Mouse (Mus musculus) MEL (cell line): ENCODE data around the gene Olfr1106. TPM values are rescaled to one million over a fixed set of nuclear protein-coding genes. Genes with fewer than 3 reads are reported as not detected.

Source experiments
- DNase-seq: peaks from one replicate; pipeline ENCODE4 v3.0.0; 2011; ENCODE audit warnings: low read depth, low spot score
- H3K27ac ChIP-seq: 2 replicates; pipeline ENCODE4 v1.5.1; 2012; ENCODE audit warnings: low read depth, mild to moderate bottlenecking, control low read depth, low read length, moderate library complexity; ENCODE audit not compliant: control insufficient read depth
- H3K27me3 ChIP-seq, 2 experiments: fragments of 150-350 bp in 1 of 2; sonication (generic) in 1 of 2; 2 replicates each; pipeline ENCODE4 v1.6.1; 2012; ENCODE audit warnings: low read length in 2 of 2, mild to moderate bottlenecking in 2 of 2, improper control_type of control experiment in 1 of 2, moderate library complexity in 1 of 2; ENCODE audit not compliant: insufficient read depth in 2 of 2, control insufficient read depth in 1 of 2
- H3K36me3 ChIP-seq, 2 experiments: 2 replicates each; pipeline ENCODE4 v1.6.1; 2012 to 2014; ENCODE audit warnings: low read length in 2 of 2, improper control_type of control experiment in 1 of 2, inconsistent platforms in 1 of 2, mild to moderate bottlenecking in 1 of 2; ENCODE audit not compliant: insufficient read depth in 2 of 2, control insufficient read depth in 1 of 2
- H3K4me1 ChIP-seq, 2 experiments: fragments of 150-350 bp in 1 of 2; sonication (generic) in 1 of 2; 2 replicates each; pipeline ENCODE4 v1.6.1; 2012; ENCODE audit warnings: low read length in 2 of 2, improper control_type of control experiment in 1 of 2, mild to moderate bottlenecking in 1 of 2; ENCODE audit not compliant: insufficient read depth in 2 of 2, control insufficient read depth in 1 of 2
- H3K4me3 ChIP-seq, 2 experiments: fragments of 150-350 bp in 1 of 2; sonication (generic) in 1 of 2; 2 replicates each; pipeline ENCODE4 v1.5.1; 2012; ENCODE audit warnings: low read depth in 2 of 2, low read length in 2 of 2, mild to moderate bottlenecking in 2 of 2, moderate library complexity in 2 of 2, control low read depth in 1 of 2, improper control_type of control experiment in 1 of 2; ENCODE audit not compliant: control insufficient read depth in 1 of 2, insufficient read depth in 1 of 2
- H3K79me2 ChIP-seq: 2 replicates; pipeline ENCODE4 v1.6.1; 2012; ENCODE audit warnings: mild to moderate bottlenecking, low read length, moderate library complexity; ENCODE audit not compliant: control insufficient read depth, poor library complexity, insufficient read depth
- H3K9ac ChIP-seq: 2 replicates; pipeline ENCODE4 v1.6.1; 2012; ENCODE audit warnings: low read depth, mild to moderate bottlenecking, control low read depth, low read length, moderate library complexity; ENCODE audit not compliant: control insufficient read depth, poor library complexity, severe bottlenecking
- H3K9me3 ChIP-seq: fragments of 150-350 bp; sonication (generic); replicated peaks from 2 replicates; pipeline ENCODE4 v1.6.1; 2012; ENCODE audit warnings: mild to moderate bottlenecking, low read length, improper control_type of control experiment, moderate library complexity; ENCODE audit not compliant: insufficient read depth
- BHLHE40 ChIP-seq: IDR thresholded peaks from 2 replicates; pipeline ENCODE4 v1.6.1; 2012; ENCODE audit warnings: low read depth, mild to moderate bottlenecking, inconsistent platforms, low read length, improper control_type of control experiment, borderline replicate concordance
- CHD1 ChIP-seq: IDR thresholded peaks from 2 replicates; pipeline ENCODE4 v1.6.1; 2012; ENCODE audit warnings: low read depth, mild to moderate bottlenecking, inconsistent platforms, low read length, improper control_type of control experiment
- E2F4 ChIP-seq: IDR thresholded peaks from 2 replicates; pipeline ENCODE4 v1.6.1; 2011; ENCODE audit warnings: low read depth, low read length, improper control_type of control experiment, borderline replicate concordance
- ELF1 ChIP-seq: IDR thresholded peaks from 2 replicates; pipeline ENCODE4 v1.6.1; 2014; ENCODE audit warnings: low read depth, mild to moderate bottlenecking, inconsistent platforms, low read length, improper control_type of control experiment, moderate library complexity
- EP300 ChIP-seq, 2 experiments: IDR thresholded peaks; 2 replicates each; pipeline ENCODE4 v1.6.1; 2011; ENCODE audit warnings: improper control_type of control experiment in 2 of 2, low read length in 2 of 2, low read depth in 1 of 2, mild to moderate bottlenecking in 1 of 2
- ETS1 ChIP-seq: IDR thresholded peaks from 2 replicates; pipeline ENCODE4 v1.6.1; 2012; ENCODE audit warnings: low read depth, mild to moderate bottlenecking, inconsistent platforms, low read length, improper control_type of control experiment, moderate library complexity
- GABPA ChIP-seq: IDR thresholded peaks from 2 replicates; pipeline ENCODE4 v1.6.1; 2012; ENCODE audit warnings: low read depth, mild to moderate bottlenecking, inconsistent platforms, low read length, improper control_type of control experiment, moderate library complexity
- GATA1 ChIP-seq: IDR thresholded peaks from 2 replicates; pipeline ENCODE4 v1.6.1; 2011; ENCODE audit warnings: low read depth, low read length, improper control_type of control experiment
- HCFC1 ChIP-seq: IDR thresholded peaks from 2 replicates; pipeline ENCODE4 v1.6.1; 2012; ENCODE audit warnings: low read depth, mild to moderate bottlenecking, inconsistent platforms, low read length, improper control_type of control experiment, moderate library complexity
- JUND ChIP-seq: IDR thresholded peaks from 2 replicates; pipeline ENCODE4 v1.6.1; 2011; ENCODE audit warnings: low read depth, mild to moderate bottlenecking, improper control_type of control experiment, low read length
- KAT2A ChIP-seq: conservative IDR thresholded peaks from 2 replicates; pipeline ENCODE4 v1.6.1; 2012; ENCODE audit warnings: low read depth, low read length, improper control_type of control experiment, inconsistent platforms
- MAZ ChIP-seq: IDR thresholded peaks from 2 replicates; pipeline ENCODE4 v1.6.1; 2012; ENCODE audit warnings: low read depth, mild to moderate bottlenecking, inconsistent platforms, low read length, improper control_type of control experiment
- MEF2A ChIP-seq: IDR thresholded peaks from 2 replicates; pipeline ENCODE4 v1.6.1; 2014; ENCODE audit warnings: low read depth, mild to moderate bottlenecking, inconsistent platforms, low read length, improper control_type of control experiment; ENCODE audit not compliant: poor library complexity, insufficient replicate concordance, severe bottlenecking; ENCODE audit errors: extremely low read depth
- MYB ChIP-seq: IDR thresholded peaks from 2 replicates; pipeline ENCODE4 v1.6.1; 2011; ENCODE audit warnings: mild to moderate bottlenecking, low read depth, low read length, improper control_type of control experiment
- MYC ChIP-seq: IDR thresholded peaks from 2 replicates; pipeline ENCODE4 v1.6.1; 2011; ENCODE audit warnings: low read depth, mild to moderate bottlenecking, low read length, improper control_type of control experiment, moderate library complexity
- NELFE ChIP-seq: IDR thresholded peaks from 2 replicates; pipeline ENCODE4 v1.6.1; 2011; ENCODE audit warnings: low read depth, low read length, improper control_type of control experiment
- NRF1 ChIP-seq: IDR thresholded peaks from 2 replicates; pipeline ENCODE4 v1.6.1; 2014; ENCODE audit warnings: low read depth, mild to moderate bottlenecking, inconsistent platforms, low read length, improper control_type of control experiment, moderate library complexity; ENCODE audit not compliant: poor library complexity, insufficient read depth, severe bottlenecking
- POLR2AphosphoS2 ChIP-seq: IDR thresholded peaks from 2 replicates; pipeline ENCODE4 v1.6.1; 2011; ENCODE audit warnings: low read length, improper control_type of control experiment
- RAD21 ChIP-seq: IDR thresholded peaks from 2 replicates; pipeline ENCODE4 v1.6.1; 2011; ENCODE audit warnings: mild to moderate bottlenecking, low read depth, low read length, improper control_type of control experiment
- SIN3A ChIP-seq: IDR thresholded peaks from 2 replicates; pipeline ENCODE4 v1.6.1; 2012; ENCODE audit warnings: low read length, improper control_type of control experiment, inconsistent platforms
- SMC3 ChIP-seq: IDR thresholded peaks from 2 replicates; pipeline ENCODE4 v1.6.1; 2011; ENCODE audit warnings: low read depth, low read length, improper control_type of control experiment
- TBP ChIP-seq: IDR thresholded peaks from 2 replicates; pipeline ENCODE4 v1.8.0; 2011; ENCODE audit warnings: low read depth, low read length, improper control_type of control experiment
- TCF12 ChIP-seq: IDR thresholded peaks from 2 replicates; pipeline ENCODE4 v1.6.1; 2014; ENCODE audit warnings: low read depth, mild to moderate bottlenecking, inconsistent platforms, low read length, improper control_type of control experiment, moderate library complexity
- USF2 ChIP-seq, 2 experiments: IDR thresholded peaks; 2 replicates each; pipeline ENCODE4 v1.6.1; 2011 to 2012; ENCODE audit warnings: improper control_type of control experiment in 2 of 2, low read length in 2 of 2, borderline replicate concordance in 1 of 2, inconsistent platforms in 1 of 2, low read depth in 1 of 2, mild to moderate bottlenecking in 1 of 2; ENCODE audit not compliant: insufficient read depth in 1 of 2
- ZC3H11A ChIP-seq: IDR thresholded peaks from 2 replicates; pipeline ENCODE4 v1.6.1; 2012; ENCODE audit warnings: low read depth, mild to moderate bottlenecking, inconsistent platforms, low read length, improper control_type of control experiment
- ZNF384 ChIP-seq: IDR thresholded peaks from 2 replicates; pipeline ENCODE4 v1.6.1; 2012; ENCODE audit warnings: low read depth, mild to moderate bottlenecking, inconsistent platforms, low read length, improper control_type of control experiment
- polyA plus RNA-seq, 2 experiments: library from polyadenylated mRNA; stranded (reverse) in 1 of 2; unstranded in 1 of 2; fragments of >175 nt in 1 of 2; fragments of >200 nt in 1 of 2; gene quantifications; 2 replicates each; pipeline versions ENCODE4 v1.2.1 to v1.2.4; 2012; ENCODE audit warnings: low replicate concordance in 2 of 2, low read depth in 1 of 2; ENCODE audit not compliant: insufficient read length in 2 of 2, insufficient read depth in 1 of 2, missing spikeins in 1 of 2
- total RNA-seq: library from RNA; depleted of rRNA; stranded (reverse); fragments of 300-350 nt; gene quantifications from 2 replicates; pipeline ENCODE4 v1.2.3, GENCODE M21; 2012

Gene Olfr1106
- total and polyA plus RNA-seq, 3 experiments = not detected

DNA sequence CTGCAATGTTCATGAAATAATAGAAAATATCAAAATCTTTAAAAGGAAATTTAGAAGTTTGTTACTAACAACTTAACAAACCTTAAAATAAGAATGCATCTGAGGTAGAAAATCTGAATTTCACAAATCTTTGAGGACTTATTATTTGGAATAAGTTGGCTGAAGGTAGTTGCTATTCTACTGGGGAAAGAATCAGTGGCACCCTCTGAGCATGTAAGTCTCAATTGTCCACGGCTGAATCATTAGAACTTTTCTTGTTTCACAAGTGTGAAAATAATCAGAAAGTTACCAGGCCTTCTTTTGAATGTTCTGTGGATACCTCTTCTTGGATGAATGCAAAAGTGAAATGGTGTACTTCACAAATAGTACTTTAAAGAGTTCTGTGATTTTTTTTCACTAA, 23.6 kb upstream of the Olfr1106 start, which contains the start of gene Olfr1107:
Olfr1107 (minus strand) TSS at position 101 of the 400 bp plus-strand sequence.
- no peak within 1 kb of the TSS for H3K27ac ChIP-seq
- H3K27me3 ChIP-seq = no peaks in the 10 kb centered on the region
- H3K4me3 ChIP-seq = no peak within 1 kb of the TSS
- no peak for DNase-seq
- no peak for TF ChIP-seq MYB
- TF ChIP-seq USF2 (IDR thresholded peaks at IDR 0.05; ENCODE audit: borderline replicate concordance in 1 of 2, insufficient read depth in 1 of 2, low read depth in 1 of 2, low read length in 2 of 2) = no peak
- no peak for TF ChIP-seq CHD1
- no peak for TF ChIP-seq KAT2A
- no peak for TF ChIP-seq EP300 (IDR thresholded peaks at IDR 0.05; ENCODE audit: low read depth in 1 of 2, low read length in 2 of 2)
- TF ChIP-seq TCF12 = no peak
- TF ChIP-seq GATA1 = no peak
- no peak for TF ChIP-seq SIN3A
- TF ChIP-seq E2F4 = no peak
- TF ChIP-seq MEF2A = no peak
- TF ChIP-seq HCFC1 = no peak
- TF ChIP-seq JUND = no peak
- TF ChIP-seq MAZ = no peak
- no peak for TF ChIP-seq BHLHE40
- no peak for TF ChIP-seq ETS1
- no peak for TF ChIP-seq TBP
- no peak for TF ChIP-seq POLR2AphosphoS2
- TF ChIP-seq RAD21 = no peak
- TF ChIP-seq GABPA = no peak
- H3K4me1 ChIP-seq = no peaks in the 10 kb centered on the region
- no peaks in the 10 kb centered on the region for H3K79me2 ChIP-seq
- H3K9me3 ChIP-seq = no peaks in the 10 kb centered on the region
- H3K36me3 ChIP-seq = no peaks in the 10 kb centered on the region
- H3K9ac ChIP-seq = no peak within 1 kb of the TSS

DNA sequence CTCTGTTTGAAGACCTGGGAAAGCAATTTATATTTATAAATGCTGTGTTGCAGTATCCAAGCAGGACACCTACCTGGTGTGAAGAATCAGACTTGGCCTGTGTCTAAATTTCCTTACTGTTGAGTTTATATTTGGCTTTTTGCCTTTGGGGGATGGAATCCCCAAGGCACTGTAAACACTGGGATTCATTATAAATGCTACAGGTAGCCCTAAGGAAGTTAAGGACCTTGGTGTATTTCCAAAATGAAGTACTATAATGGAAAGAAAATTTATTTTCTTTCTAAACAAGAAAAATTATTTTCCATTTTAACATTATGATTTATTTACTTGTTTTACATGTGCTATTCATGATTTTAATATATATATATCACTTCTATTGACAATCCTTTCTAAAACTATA, 15.6 kb downstream of the Olfr1106 start, which contains the start of gene Olfr1105:
Olfr1105 (minus strand) TSS at position 101 of the 400 bp plus-strand sequence.
- no peak for DNase-seq
- Histone ChIP-seq H3K4me3 (no peak within 1 kb of the TSS), H3K79me2 (no peaks in the 10 kb centered on the region), H3K4me1 (no peaks in the 10 kb centered on the region), H3K9me3 (no peaks in the 10 kb centered on the region), H3K27me3 (no peaks in the 10 kb centered on the region), H3K27ac (no peak within 1 kb of the TSS), H3K9ac (no peak within 1 kb of the TSS), H3K36me3 (no peaks in the 10 kb centered on the region)
- no peak for TF ChIP-seq USF2 (IDR thresholded peaks at IDR 0.05; ENCODE audit: borderline replicate concordance in 1 of 2, insufficient read depth in 1 of 2, low read depth in 1 of 2, low read length in 2 of 2)
- no peak for TF ChIP-seq MAZ
- no peak for TF ChIP-seq POLR2AphosphoS2
- no peak for TF ChIP-seq ZC3H11A
- no peak for TF ChIP-seq NRF1
- no peak for TF ChIP-seq NELFE
- no peak for TF ChIP-seq EP300 (IDR thresholded peaks at IDR 0.05; ENCODE audit: low read depth in 1 of 2, low read length in 2 of 2)
- no peak for TF ChIP-seq SMC3
- no peak for TF ChIP-seq ETS1
- no peak for TF ChIP-seq JUND
- no peak for TF ChIP-seq MYC
- no peak for TF ChIP-seq ZNF384
- no peak for TF ChIP-seq CHD1
- no peak for TF ChIP-seq BHLHE40
- TF ChIP-seq ELF1 = no peak
